Comparison of ENCODE assay signal across 9 mouse cellular contexts in the genomic region with DNA sequence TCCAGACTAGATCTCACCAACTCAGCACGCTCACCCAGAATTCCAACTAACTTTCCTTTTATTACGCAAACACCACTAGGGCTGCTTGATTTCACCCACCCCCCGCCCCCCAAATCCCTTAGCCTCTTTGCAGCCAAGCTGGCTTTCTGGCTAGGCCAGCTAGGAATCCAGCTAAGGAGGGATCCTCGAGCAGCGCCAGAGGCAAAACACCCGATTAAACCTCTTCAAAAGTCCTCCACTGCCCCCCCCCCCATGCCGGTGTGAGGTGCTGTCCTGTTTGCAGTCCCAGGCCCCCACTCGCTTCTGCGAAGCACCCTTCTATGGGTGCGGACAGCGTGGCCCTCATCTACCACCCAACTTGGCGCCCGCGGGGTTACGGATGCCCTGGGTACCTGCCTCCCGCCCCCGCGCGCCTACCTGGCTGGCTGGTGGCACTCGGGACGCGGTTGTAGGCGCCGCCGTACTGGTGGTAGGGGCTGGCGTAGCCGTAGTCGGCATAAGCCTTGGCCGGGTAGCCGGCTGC. TPM values are rescaled to one million over a fixed set of nuclear protein-coding genes. Genes with fewer than 3 reads are reported as not detected.
A peak's percentile ranks its signal among the peaks of the same experiment; 100 is the strongest.
DNase-seq lines count a peak whose midpoint lies in the region; ATAC-seq and TF ChIP-seq lines count a peak whose summit lies in the region.
"Had no signal": no experiment of that assay in that cellular context is flagged by ENCODE, and none has a peak within 500 bp of the region (broad histone marks: within the 10 kb centered on the region; RNA-seq: fewer than 3 reads in every experiment).

No protein-coding gene starts in this region.

- 2% methylated on average over 30 of the region's 30 CpGs for WGBS in heart, adult 2 months
- WGBS in heart, postnatal 0 days: 3% methylated on average over 30 of the region's 30 CpGs
- 9% methylated on average over 30 of the region's 30 CpGs for WGBS in thymus, adult 2 months

- H3K4me3 ChIP-seq in heart, adult 2 months: peak overlapping the region; percentile 42
- peak overlapping the region; percentile 42 to 52; a peak in 3 of 4 replicates for H3K4me3 ChIP-seq in ES-E14 (ENCODE audit: insufficient read depth in 1 of 2, low read depth in 1 of 2, low read length in 2 of 2, poor library complexity in 1 of 2, severe bottlenecking in 1 of 2)
- peak overlapping the region; percentile 60 for H3K4me3 ChIP-seq in heart, postnatal 0 days (ENCODE audit: low read depth, low read length)
- H3K4me3 ChIP-seq in thymus, adult 2 months (ENCODE audit: control insufficient read depth, insufficient read depth, low read length): no peak overlapping the region

- intact Hi-C loops in heart, adult 2 months (cut with DNase I): loop anchor here (5.0 to 10.0 kb wide), 4 partner anchors 419 to 1026 kb away; no protein-coding TSS in a partner anchor
- intact Hi-C loops in heart, postnatal 10 days (cut with DNase I): loop anchor here (5.0 to 10.0 kb wide), 2 partner anchors 589 to 1236 kb away; no protein-coding TSS in a partner anchor

- no peak for ATAC-seq in heart, postnatal 0 days (ENCODE audit: insufficient read depth, low read depth)

- no peaks in the 10 kb centered on the region for H3K4me1 ChIP-seq in heart, adult 2 months (ENCODE audit: control insufficient read depth, insufficient read depth, low read length)
- peaks cover 0 to 9% of the 10 kb centered on the region in 2 experiments; a peak in 1 of 4 replicates for H3K4me1 ChIP-seq in ES-E14 (ENCODE audit: control insufficient read depth in 2 of 2, insufficient read depth in 2 of 2, low read length in 2 of 2, poor library complexity in 1 of 2)
- H3K4me1 ChIP-seq in heart, postnatal 0 days (ENCODE audit: control insufficient read depth, insufficient read depth): no peaks in the 10 kb centered on the region
- no peaks in the 10 kb centered on the region for H3K4me1 ChIP-seq in thymus, adult 2 months (replicated peaks; ENCODE audit: control insufficient read depth, insufficient read depth, low read length)

- TF ChIP-seq POLR2A in heart, adult 2 months (IDR thresholded peaks at IDR 0.05; ENCODE audit: insufficient read depth, low read depth, low read length): no peak
- no peak for TF ChIP-seq POLR2A in thymus, adult 2 months (IDR thresholded peaks at IDR 0.05; ENCODE audit: control insufficient read depth, extremely low read depth, insufficient read depth, low read length, poor library complexity)

- no peak for TF ChIP-seq CTCF in heart, adult 2 months (IDR thresholded peaks at IDR 0.05)
- TF ChIP-seq CTCF in heart, postnatal 0 days (IDR thresholded peaks at IDR 0.05; ENCODE audit: low read depth): no peak
- no peak for TF ChIP-seq CTCF in thymus, adult 2 months (IDR thresholded peaks at IDR 0.05; ENCODE audit: borderline replicate concordance, control insufficient read depth, extremely low read depth, insufficient read depth, low read length, poor library complexity)

- no peaks in the 10 kb centered on the region for H3K36me3 ChIP-seq in heart, adult 2 months (ENCODE audit: control insufficient read depth, insufficient read depth, low read length)
- H3K36me3 ChIP-seq in ES-E14 (ENCODE audit: control insufficient read depth, insufficient read depth, low read length, poor library complexity, severe bottlenecking): no peaks in the 10 kb centered on the region
- H3K36me3 ChIP-seq in heart, postnatal 0 days (replicated peaks; ENCODE audit: control insufficient read depth, insufficient read depth, low read length): no peaks in the 10 kb centered on the region
- no peaks in the 10 kb centered on the region for H3K36me3 ChIP-seq in thymus, adult 2 months (ENCODE audit: control insufficient read depth, insufficient read depth, low read length)

- H3K4me2 ChIP-seq in heart, postnatal 0 days (ENCODE audit: low read depth, low read length): peak overlapping the region; percentile 64

- no peak overlapping the region for H3K27ac ChIP-seq in heart, adult 2 months
- no peak overlapping the region for H3K27ac ChIP-seq in ES-E14 (ENCODE audit: insufficient read depth, low read depth, low read length, poor library complexity, severe bottlenecking)
- H3K27ac ChIP-seq in heart, postnatal 0 days (ENCODE audit: low read depth): no peak overlapping the region
- H3K27ac ChIP-seq in thymus, adult 2 months (ENCODE audit: control insufficient read depth, insufficient read depth, low read length): no peak overlapping the region

- H3K9ac ChIP-seq in heart, adult 2 months (ENCODE audit: low read depth, low read length): peak overlapping the region; percentile 32
- no peak overlapping the region for H3K9ac ChIP-seq in ES-E14 (ENCODE audit: insufficient read depth, low read depth, low read length, poor library complexity, severe bottlenecking)
- H3K9ac ChIP-seq in heart, postnatal 0 days (replicated peaks; ENCODE audit: low read depth, low read length): no peak overlapping the region

- in situ Hi-C loops in ES-E14 (cut with MboI; ENCODE audit: low sequenced_read_pairs in 2 of 2, unreplicated experiment in 2 of 2): loop anchor here (25.0 kb wide), 2 partner anchors 594 to 869 kb away; no protein-coding TSS in a partner anchor

- DNase-seq in heart, adult 2 months: no peak
- no peak for DNase-seq in heart, postnatal 10 days
- no peak for DNase-seq in ES-E14 (ENCODE audit: low read depth, low spot score)
- no peak for DNase-seq in heart, postnatal 0 days (ENCODE audit: low spot score)
- DNase-seq in mesoderm, embryonic 11.5 days (ENCODE audit: low read depth, low spot score): peak; percentile 10
- DNase-seq in thymus, adult 2 months: no peak
- DNase-seq in thymus, postnatal 25 days: no peak
- no peak for DNase-seq in spleen, postnatal 4 days (ENCODE audit: low spot score in 2 of 2)
- DNase-seq: B cell, adult 2 months had no signal

- no peaks in the 10 kb centered on the region for H3K9me3 ChIP-seq in ES-E14 (ENCODE audit: control insufficient read depth, insufficient read depth, low read depth, low read length)
- H3K9me3 ChIP-seq in heart, postnatal 0 days (replicated peaks; ENCODE audit: control insufficient read depth, low read length): no peaks in the 10 kb centered on the region

- peaks cover 25% of the 10 kb centered on the region for H3K27me3 ChIP-seq in heart, adult 2 months (ENCODE audit: control insufficient read depth, insufficient read depth, low read length)
- peaks cover 77% of the 10 kb centered on the region for H3K27me3 ChIP-seq in heart, postnatal 0 days (ENCODE audit: control insufficient read depth, insufficient read depth, low read length)
- peaks cover 5% of the 10 kb centered on the region; the same call in 1 of the 2 replicates for H3K27me3 ChIP-seq in thymus, adult 2 months (ENCODE audit: control insufficient read depth, insufficient read depth, low read length)

- TF ChIP-seq EP300 in heart, adult 2 months (IDR thresholded peaks at IDR 0.05; ENCODE audit: insufficient read depth, low read depth, low read length): no peak
- no peak for TF ChIP-seq EP300 in heart, postnatal 0 days (IDR thresholded peaks at IDR 0.05; ENCODE audit: low read depth)

- H3K79me2 ChIP-seq in heart, adult 2 months (replicated peaks; ENCODE audit: control insufficient read depth, insufficient read depth, low read length): no peaks in the 10 kb centered on the region

TF ChIP-seq in ES-E14, 5 proteins besides CTCF, POLR2A, EP300 and RAD21:
- TF ChIP-seq ZNF384 (IDR thresholded peaks at IDR 0.05; ENCODE audit: low read depth, low read length): no peak
- no peak for TF ChIP-seq HCFC1 (IDR thresholded peaks at IDR 0.05; ENCODE audit: borderline replicate concordance, insufficient read depth, low read length)
- TF ChIP-seq CHD2 (IDR thresholded peaks at IDR 0.05; ENCODE audit: low read depth, low read length): no peak
- no peak for TF ChIP-seq MAFK (IDR thresholded peaks at IDR 0.05; ENCODE audit: insufficient read depth, low read depth, low read length)
- no peak for TF ChIP-seq ZC3H11A (IDR thresholded peaks at IDR 0.05; ENCODE audit: borderline replicate concordance, low read depth, low read length)

RNA-seq across cellular contexts. Expression of a gene that starts 0.7 kb away (rescaled TPM):
- total RNA-seq in heart, adult 2 months (2021): under 1 TPM in 1 of 2 experiments, not detected in 1; 0.34 TPM
- 0.14 TPM in 1 of 2 replicates, not detected in the other for polyA plus RNA-seq in heart, adult 2 months (2012; rRNA removed)
- total RNA-seq in heart, postnatal 10 days (2021): under 1 TPM; 0.25 to 0.45 TPM
- total RNA-seq in ES-E14 (2012; rRNA removed): not detected in 2 replicates
- 0.58 TPM in 1 of 2 replicates, not detected in the other for total RNA-seq in heart, postnatal 0 days (2014; rRNA removed; ENCODE audit: low replicate concordance)
- polyA plus RNA-seq in heart, postnatal 0 days (2015; fragmentation: Nextera tagmentation; extraction: Ambion mirVana): 0.68 and 0.97 TPM in 2 replicates
- 0.41 and 0.71 TPM in 2 replicates for polyA plus RNA-seq in thymus, adult 2 months (2012; rRNA removed)

RNA-seq across cellular contexts. Expression of a gene that starts 18.0 kb away (rescaled TPM):
- total RNA-seq in heart, adult 2 months (2021): not detected
- not detected in 2 replicates for polyA plus RNA-seq in heart, adult 2 months (2012; rRNA removed)
- total RNA-seq in heart, postnatal 10 days (2021): under 1 TPM in 1 of 2 experiments, not detected in 1; 0.27 TPM
- total RNA-seq in ES-E14 (2012; rRNA removed): 0.21 TPM in 1 of 2 replicates, not detected in the other
- total RNA-seq in heart, postnatal 0 days (2014; rRNA removed; ENCODE audit: low replicate concordance): not detected in 2 replicates
- polyA plus RNA-seq in heart, postnatal 0 days (2015; fragmentation: Nextera tagmentation; extraction: Ambion mirVana): not detected in 2 replicates
- polyA plus RNA-seq in thymus, adult 2 months (2012; rRNA removed): not detected in 2 replicates
